Mouse (Mus musculus): Measurements from ENCODE around the gene Faim2. TPM values are rescaled to one million over a fixed set of nuclear protein-coding genes. Genes with fewer than 3 reads are reported as not detected.

The Faim2 gene
- not detected for polyA plus RNA-seq (2017; shearing (Covaris generic))

GRCm38 (mm10) chr15:99527629-99528353, at the start of gene Faim2:
Faim2 (minus strand) TSS chr15:99528165.

GRCm38 (mm10) chr15:99474576-99474926, 53.4 kb downstream of the Faim2 start, which contains the start of gene Bcdin3d:
Bcdin3d (minus strand) TSS chr15:99474730.

GRCm38 (mm10) chr15:99457606-99458401, 70.2 kb downstream of the Faim2 start, which contains the start of gene Nckap5l:
Nckap5l (minus strand) TSS chr15:99457748.

Other genes with a start within 250 kb of the Faim2 start
- gene Prpf40b, start 233.1 kb downstream of the Faim2 start, polyA plus RNA-seq (2017; shearing (Covaris generic)) = 14.7 TPM
- gene Fam186b, start 232.3 kb downstream of the Faim2 start, polyA plus RNA-seq (2017; shearing (Covaris generic)) = 0.15 TPM
- gene Fmnl3, start 157.7 kb downstream of the Faim2 start, polyA plus RNA-seq (2017; shearing (Covaris generic)) = 49.7 TPM
- 143 TPM for gene Tmbim6, start 135.3 kb downstream of the Faim2 start, polyA plus RNA-seq (2017; shearing (Covaris generic))
- gene Nckap5l, start 70.4 kb downstream of the Faim2 start, polyA plus RNA-seq (2017; shearing (Covaris generic)) = 9.1 TPM
- 8.4 TPM for gene Bcdin3d, start 53.4 kb downstream of the Faim2 start, polyA plus RNA-seq (2017; shearing (Covaris generic))
- not detected for gene Aqp2, start 50.9 kb upstream of the Faim2 start, polyA plus RNA-seq (2017; shearing (Covaris generic))
- gene Aqp5, start 62.6 kb upstream of the Faim2 start, polyA plus RNA-seq (2017; shearing (Covaris generic)) = not detected
- not detected for gene Aqp6, start 73.2 kb upstream of the Faim2 start, polyA plus RNA-seq (2017; shearing (Covaris generic))
- gene Racgap1, start 123.5 kb upstream of the Faim2 start, polyA plus RNA-seq (2017; shearing (Covaris generic)) = 10.4 TPM
- gene Asic1, start 142.2 kb upstream of the Faim2 start, polyA plus RNA-seq (2017; shearing (Covaris generic)) = 0.61 TPM
- gene Smarcd1, start 174.0 kb upstream of the Faim2 start, polyA plus RNA-seq (2017; shearing (Covaris generic)) = 24.9 TPM
- gene Gm17349, start 177.3 kb upstream of the Faim2 start, polyA plus RNA-seq (2017; shearing (Covaris generic)) = not detected
- not detected for gene Gpd1, start 189.3 kb upstream of the Faim2 start, polyA plus RNA-seq (2017; shearing (Covaris generic))
- gene Cox14, start 197.5 kb upstream of the Faim2 start, polyA plus RNA-seq (2017; shearing (Covaris generic)) = 115 TPM
- 64.6 TPM for gene Cers5, start 244.7 kb upstream of the Faim2 start, polyA plus RNA-seq (2017; shearing (Covaris generic))

All from effector memory CD4-positive, alpha-beta T cell, adult 5 months (primary cell).